Mouse (Mus musculus) lung, embryonic 14.5 days (tissue): Measurements from ENCODE around the gene Izumo1. TPM values are rescaled to one million over a fixed set of nuclear protein-coding genes. Genes with fewer than 3 reads are reported as not detected.

Experiments used
- ATAC-seq: fragments of 200-750 bp; cut with Nextera tagmentation; 2 replicates; pipeline ENCODE4 v1.8.0; 2017; ENCODE audit warnings: mild to moderate bottlenecking, moderate TSS enrichment, moderate library complexity; ENCODE audit not compliant: insufficient read depth
- DNase-seq: peaks from one replicate; pipeline ENCODE4 v3.0.0-alpha.2; 2015
- H3K27ac ChIP-seq: fragments of 300-500 bp; sonication (generic); 2 replicates; pipeline ENCODE4 v1.5.1; 2014; ENCODE audit warnings: low read depth, mild to moderate bottlenecking, moderate library complexity
- H3K27me3 ChIP-seq: fragments of 300-500 bp; sonication (generic); 2 replicates; pipeline ENCODE4 v1.6.1; 2014; ENCODE audit warnings: low read length, control low read depth; ENCODE audit not compliant: insufficient read depth
- H3K36me3 ChIP-seq: fragments of 300-500 bp; sonication (generic); 2 replicates; pipeline ENCODE4 v1.6.1; 2014; ENCODE audit warnings: control low read depth; ENCODE audit not compliant: insufficient read depth
- H3K4me1 ChIP-seq: fragments of 300-500 bp; sonication (generic); 2 replicates; pipeline ENCODE4 v1.6.1; 2014; ENCODE audit warnings: antibody characterized with exemption, control low read depth; ENCODE audit not compliant: insufficient read depth
- H3K4me2 ChIP-seq: fragments of 300-500 bp; sonication (generic); 2 replicates; pipeline ENCODE4 v1.6.1; 2014; ENCODE audit warnings: mild to moderate bottlenecking
- H3K4me3 ChIP-seq: fragments of 300-500 bp; sonication (generic); 2 replicates; pipeline ENCODE4 v1.5.1; 2014; ENCODE audit warnings: low read depth, low read length
- H3K9ac ChIP-seq: fragments of 300-500 bp; sonication (generic); 2 replicates; pipeline ENCODE4 v1.6.1; 2014
- H3K9me3 ChIP-seq: fragments of 300-500 bp; sonication (generic); 2 replicates; pipeline ENCODE4 v1.6.1; 2016; ENCODE audit warnings: low read depth, low read length, control low read depth
- CTCF ChIP-seq: IDR thresholded peaks from 2 replicates; pipeline ENCODE4 v1.5.1; 2016; ENCODE audit warnings: antibody characterized with exemption, low read depth
- WGBS: fragments of 180-500 bp; shearing (Covaris S2); extraction: QIAGEN DNeasy Blood & Tissue Kit; methylation state at CpG from one replicate; pipeline ENCODE4 v1.1.7; 2014; 5-methylcytosine and 5-hydroxymethylcytosine counted together
- polyA plus RNA-seq: library from polyadenylated mRNA; unstranded; fragments of >200 nt; fragmentation: Nextera tagmentation; extraction: Ambion mirVana; gene quantifications from 2 replicates; pipeline ENCODE4 v1.2.1, GENCODE M21; 2014

The Izumo1 gene
- polyA plus RNA-seq, 1 experiment from 2014 or later, result 0.28 TPM

DNA sequence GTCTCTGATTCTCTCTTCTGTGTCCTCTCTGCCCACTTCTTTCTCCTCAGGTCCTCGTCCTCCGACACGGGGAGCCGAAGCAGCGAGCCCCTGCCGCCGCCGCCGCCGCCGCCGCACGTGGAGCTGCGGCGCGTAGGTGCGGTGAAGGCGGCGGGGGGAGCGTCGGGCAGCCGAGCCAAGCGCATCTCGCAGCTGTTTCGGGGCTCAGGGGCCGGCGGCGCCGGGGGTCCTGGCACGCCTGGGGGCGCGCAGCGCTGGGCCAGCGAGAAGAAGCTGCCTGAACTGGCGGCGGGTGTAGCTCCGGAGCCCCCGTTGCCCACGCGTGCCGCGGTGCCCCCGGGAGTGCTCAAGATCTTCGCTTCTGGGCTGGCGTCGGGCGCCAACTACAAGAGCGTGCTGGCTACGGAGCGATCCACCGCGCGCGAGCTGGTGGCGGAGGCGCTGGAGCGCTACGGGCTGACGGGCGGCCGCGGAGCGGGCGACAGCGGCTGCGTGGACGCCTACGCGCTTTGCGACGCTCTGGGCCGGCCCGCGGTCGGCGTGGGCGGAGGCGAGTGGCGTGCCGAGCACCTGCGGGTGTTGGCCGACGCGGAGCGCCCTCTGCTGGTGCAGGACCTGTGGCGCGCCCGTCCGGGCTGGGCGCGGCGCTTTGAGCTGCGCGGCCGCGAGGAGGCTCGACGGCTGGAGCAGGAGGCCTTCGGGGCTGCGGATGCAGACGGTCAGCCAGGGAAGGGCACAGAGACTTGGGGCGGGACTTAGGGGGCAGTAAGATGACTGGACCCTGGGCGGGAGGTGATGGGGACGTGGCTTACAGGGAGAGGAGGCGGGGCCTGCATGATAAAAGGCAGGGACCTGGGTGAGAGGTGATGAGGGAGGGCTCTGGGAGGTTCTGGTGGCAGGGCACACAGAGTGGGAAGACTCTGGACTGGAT is 7.0 kb downstream of the Izumo1 start:
- DNase-seq (peak; percentile 93), ATAC-seq (peak; percentile 68)
- no peaks in the 10 kb centered on the region for H3K36me3 ChIP-seq
- peak; percentile 40; the same call in 1 of the 2 replicates for TF ChIP-seq CTCF
- peak overlapping the region; percentile 43 for H3K27ac ChIP-seq
- peaks cover 17% of the 10 kb centered on the region for H3K27me3 ChIP-seq
- 1% methylated on average over 105 of the region's 105 CpGs for WGBS
- peak overlapping the region; percentile 96 for H3K4me2 ChIP-seq
- H3K9me3 ChIP-seq, result no peaks in the 10 kb centered on the region
- peaks cover 6% of the 10 kb centered on the region; the same call in 1 of the 2 replicates for H3K4me1 ChIP-seq
- H3K4me3 ChIP-seq, result peak overlapping the region; percentile 58
- H3K9ac ChIP-seq, result peak overlapping the region; percentile 73

DNA sequence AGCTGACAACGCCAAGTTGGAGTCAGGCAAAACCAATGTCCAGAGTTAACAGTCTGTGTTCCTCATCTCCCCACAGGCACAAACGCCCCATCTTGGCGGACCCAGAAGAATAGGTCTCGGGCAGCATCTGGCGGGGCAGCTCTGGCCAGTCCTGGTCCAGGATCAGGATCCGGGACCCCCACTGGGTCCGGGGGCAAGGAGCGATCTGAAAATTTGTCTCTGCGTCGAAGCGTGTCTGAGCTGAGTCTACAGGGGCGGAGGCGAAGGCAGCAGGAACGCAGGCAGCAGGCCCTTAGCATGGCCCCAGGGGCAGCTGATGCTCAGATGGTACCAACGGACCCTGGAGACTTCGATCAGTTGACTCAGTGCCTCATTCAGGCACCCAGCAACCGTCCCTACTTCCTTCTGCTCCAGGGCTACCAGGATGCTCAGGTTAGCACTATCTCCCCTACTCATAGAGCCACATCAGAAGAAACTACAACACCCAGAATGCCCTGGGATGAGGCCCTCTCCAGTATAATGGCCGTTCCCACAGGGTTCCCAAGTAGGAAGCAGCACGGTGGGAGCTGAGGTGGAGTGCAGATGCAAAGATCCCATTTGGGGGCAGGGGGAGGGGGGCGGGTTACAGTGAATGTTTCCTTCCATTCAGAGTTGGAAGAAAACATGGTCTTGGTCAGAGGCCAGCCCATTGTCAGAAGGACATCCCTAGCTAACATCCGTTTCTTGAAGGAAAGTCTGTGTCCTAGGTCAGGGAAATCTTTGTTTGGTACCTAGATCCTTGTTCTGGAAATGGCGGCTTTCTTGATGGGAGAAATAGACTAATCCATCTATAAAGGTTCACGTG is 8.7 kb downstream of the Izumo1 start:
- Histone ChIP-seq H3K36me3 (no peaks in the 10 kb centered on the region), H3K4me1 (peaks cover 6% of the 10 kb centered on the region; the same call in 1 of the 2 replicates), H3K4me2 (0 out of 2 replicates have a peak overlapping the region, but pooled peaks have one; percentile 5), H3K27ac (no peak overlapping the region), H3K4me3 (no peak overlapping the region), H3K9ac (no peak overlapping the region), H3K27me3 (peaks cover 17% of the 10 kb centered on the region), H3K9me3 (no peaks in the 10 kb centered on the region)
- DNase-seq (peak; percentile 30), ATAC-seq (no peak)
- WGBS, result 64% methylated on average over 23 of the region's 23 CpGs
- no peak for TF ChIP-seq CTCF

DNA sequence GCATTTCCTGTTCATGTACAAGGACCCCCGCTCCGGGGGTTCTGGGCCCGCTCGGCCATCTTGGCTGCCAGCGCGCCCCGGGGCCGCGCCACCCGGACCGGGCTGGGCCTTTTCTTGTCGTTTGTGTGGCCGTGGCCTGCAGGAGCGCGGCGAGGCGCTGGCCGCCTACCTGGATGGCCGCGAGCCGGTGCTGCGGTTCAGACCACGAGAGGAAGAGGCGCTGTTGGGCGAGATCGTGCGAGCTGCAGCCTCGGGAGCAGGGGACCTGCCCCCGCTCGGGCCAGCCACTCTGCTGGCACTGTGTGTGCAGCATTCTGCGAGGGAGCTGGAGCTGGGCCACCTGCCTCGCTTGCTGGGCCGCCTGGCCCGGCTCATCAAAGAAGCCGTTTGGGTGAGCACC is 10.9 kb downstream of the Izumo1 start:
- Histone ChIP-seq H3K4me3 (peak overlapping the region; percentile 25), H3K27ac (no peak overlapping the region), H3K4me1 (peaks cover 14% of the 10 kb centered on the region), H3K36me3 (peaks cover 11% of the 10 kb centered on the region; the same call in 1 of the 2 replicates), H3K27me3 (peaks cover 13% of the 10 kb centered on the region), H3K4me2 (peak overlapping the region; percentile 57), H3K9ac (peak overlapping the region; percentile 40; the same call in 1 of the 2 replicates), H3K9me3 (no peaks in the 10 kb centered on the region)
- TF ChIP-seq CTCF, result peak; percentile 50
- ATAC-seq (no peak), DNase-seq (peak; percentile 67)
- 11% methylated on average over 35 of the region's 35 CpGs for WGBS

- Histone ChIP-seq H3K36me3 (peaks cover 14% of the 10 kb centered on the region; the same call in 1 of the 2 replicates), H3K4me1 (peaks cover 21% of the 10 kb centered on the region), H3K9me3 (no peaks in the 10 kb centered on the region), H3K27me3 (no peaks in the 10 kb centered on the region), H3K9ac (no peak overlapping the region), H3K4me2 (no peak overlapping the region), H3K27ac (peak overlapping the region; percentile 79), H3K4me3 (no peak overlapping the region)
- no peak for ATAC-seq
- peak; percentile 67 for DNase-seq
- TF ChIP-seq CTCF, result no peak
- whole genome bisulfite sequencing, result 75% methylated on average over 11 of the region's 11 CpGs
Observed at GRCm38 (mm10) chr7:45634946-45635681, 13.5 kb downstream of the Izumo1 start.

- Histone ChIP-seq H3K4me3 (no peak overlapping the region), H3K9me3 (no peaks in the 10 kb centered on the region), H3K9ac (no peak overlapping the region), H3K36me3 (peaks cover 14% of the 10 kb centered on the region; the same call in 1 of the 2 replicates), H3K27me3 (no peaks in the 10 kb centered on the region), H3K4me1 (peaks cover 27% of the 10 kb centered on the region), H3K4me2 (peak overlapping the region; percentile 3; the same call in 1 of the 2 replicates), H3K27ac (peak overlapping the region; percentile 79; the same call in 1 of the 2 replicates)
- no peak for TF ChIP-seq CTCF
- 49% methylated on average over 15 of the region's 15 CpGs for WGBS
- ATAC-seq, result 0 out of 2 replicates have a peak, but pooled peaks have one; percentile 15
- DNase-seq, result peak; percentile 91
Observed at GRCm38 (mm10) chr7:45635711-45636688, 14.4 kb downstream of the Izumo1 start.
